Mouse (Mus musculus) bone marrow macrophage, adult 2 months (primary cell): ENCODE measurements around the gene Ctbp1.

Source experiments
- CTCF ChIP-seq: IDR thresholded peaks from 2 replicates; pipeline ENCODE4 v1.5.1; 2012; ENCODE audit warnings: low read depth, mild to moderate bottlenecking, low read length, moderate library complexity
- POLR2A ChIP-seq: IDR thresholded peaks from 2 replicates; pipeline ENCODE4 v1.6.1; 2012; ENCODE audit warnings: mild to moderate bottlenecking, low read depth, low read length, borderline replicate concordance

DNA sequence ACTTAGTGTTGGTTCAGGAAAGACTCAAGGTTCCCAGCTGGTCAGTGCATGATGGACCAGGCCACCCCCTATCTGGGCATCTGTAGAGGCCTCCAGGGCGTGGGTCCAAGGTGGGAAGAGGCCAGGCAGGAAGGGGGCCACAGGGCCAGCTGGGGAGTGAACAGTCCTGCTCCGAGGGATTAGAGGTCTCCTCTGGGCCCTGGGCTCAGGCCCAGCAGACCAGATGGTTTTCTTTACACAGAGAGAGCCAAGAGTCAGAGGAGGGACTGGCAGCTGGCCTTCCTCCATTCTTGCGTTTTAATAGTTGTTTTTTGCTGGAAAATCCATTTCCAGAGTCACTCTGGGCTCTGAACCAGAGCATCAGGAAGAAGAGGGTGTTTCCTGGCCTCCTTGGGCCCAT lies 29.1 kb downstream of the Ctbp1 start:
- no peak for TF ChIP-seq CTCF
- no peak for TF ChIP-seq POLR2A
